Comparison of ENCODE assay signal across 8 mouse cellular contexts in the genomic region with DNA sequence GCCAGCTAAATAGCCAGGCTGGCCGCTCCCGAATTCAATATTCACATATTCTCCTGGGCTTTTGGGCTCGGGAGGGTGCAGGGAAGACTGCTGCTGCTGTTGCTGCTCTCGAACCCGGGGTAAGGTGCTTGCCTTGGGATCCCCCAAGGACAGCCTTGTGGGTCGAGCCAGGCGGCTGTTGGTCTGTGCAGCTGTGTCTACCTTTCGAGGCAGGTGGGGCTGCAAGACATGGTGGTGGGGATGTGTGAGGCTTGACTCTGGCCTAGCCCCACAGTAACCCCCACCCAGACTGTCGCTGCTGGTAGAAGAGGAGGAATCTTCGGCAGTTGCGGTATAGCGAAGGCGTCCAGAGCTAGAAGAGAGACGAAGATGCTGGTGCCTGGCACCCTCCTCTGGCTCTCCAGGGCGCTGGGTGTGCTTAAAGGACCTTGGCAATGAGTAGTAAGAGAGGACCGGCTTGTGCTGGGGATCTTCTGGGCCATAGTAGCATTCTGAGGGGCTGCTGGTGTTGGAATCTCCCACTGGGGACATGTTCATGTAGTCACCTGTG. TPM values are rescaled to one million over a fixed set of nuclear protein-coding genes. Genes with fewer than 3 reads are reported as not detected.
DNase-seq lines count a peak whose midpoint lies in the region; ATAC-seq and TF ChIP-seq lines count a peak whose summit lies in the region.
"Had no signal": no experiment of that assay in that cellular context is flagged by ENCODE, and none has a peak within 500 bp of the region (broad histone marks: within the 10 kb centered on the region; RNA-seq: fewer than 3 reads in every experiment).

No protein-coding gene starts in this region.

- no peaks in the 10 kb centered on the region for H3K9me3 ChIP-seq in lung, postnatal 0 days (ENCODE audit: low read length)
- H3K9me3 ChIP-seq in hindbrain, postnatal 0 days (ENCODE audit: low read length): no peaks in the 10 kb centered on the region
- no peaks in the 10 kb centered on the region for H3K9me3 ChIP-seq in midbrain, embryonic 15.5 days

- peak overlapping the region; percentile 61 for H3K4me3 ChIP-seq in lung, postnatal 0 days (ENCODE audit: low read depth, low read length)
- peak overlapping the region; percentile 82 for H3K4me3 ChIP-seq in gastrocnemius, adult 2 months
- peak overlapping the region; percentile 84 for H3K4me3 ChIP-seq in hindbrain, postnatal 0 days (ENCODE audit: low read length)
- peak overlapping the region; percentile 41 for H3K4me3 ChIP-seq in midbrain, embryonic 15.5 days

- TF ChIP-seq EP300 in lung, postnatal 0 days (IDR thresholded peaks at IDR 0.05): no peak

- peaks cover 25% of the 10 kb centered on the region; the same call in 1 of the 2 replicates for H3K4me1 ChIP-seq in lung, postnatal 0 days (ENCODE audit: insufficient read depth, low read depth, low read length)
- peaks cover 23% of the 10 kb centered on the region for H3K4me1 ChIP-seq in hindbrain, postnatal 0 days (ENCODE audit: insufficient read depth, low read length)
- peaks cover 67% of the 10 kb centered on the region for H3K4me1 ChIP-seq in midbrain, embryonic 15.5 days

- intact Hi-C loops in gastrocnemius, adult 2 months (cut with DNase I): loop anchor here (2.0 to 5.0 kb wide), 5 partner anchors 45 to 391 kb away; no protein-coding TSS in a partner anchor

- WGBS in lung, postnatal 0 days: 61% methylated on average over 16 of the region's 16 CpGs
- 86% methylated on average over 16 of the region's 16 CpGs for WGBS in hindbrain, postnatal 0 days
- WGBS in midbrain, embryonic 15.5 days: 89% methylated on average over 16 of the region's 16 CpGs

- peak overlapping the region; percentile 23; the same call in 1 of the 2 replicates for H3K9ac ChIP-seq in lung, postnatal 0 days (replicated peaks; ENCODE audit: low read depth)
- peak overlapping the region; percentile 52 for H3K9ac ChIP-seq in hindbrain, postnatal 0 days (replicated peaks; ENCODE audit: low read length)
- H3K9ac ChIP-seq in midbrain, embryonic 15.5 days: no peak overlapping the region

- no peak for TF ChIP-seq CTCF in lung, postnatal 0 days (IDR thresholded peaks at IDR 0.05)
- TF ChIP-seq CTCF in gastrocnemius, adult 2 months (IDR thresholded peaks at IDR 0.05): no peak
- no peak for TF ChIP-seq CTCF in hindbrain, postnatal 0 days (IDR thresholded peaks at IDR 0.05; ENCODE audit: low read depth)

- no peak for ATAC-seq in lung, postnatal 0 days
- no peak for ATAC-seq in hindbrain, postnatal 0 days
- no peak for ATAC-seq in midbrain, embryonic 15.5 days (replicated peaks)

- no peaks in the 10 kb centered on the region for H3K36me3 ChIP-seq in lung, postnatal 0 days (ENCODE audit: insufficient read depth, low read length)
- H3K36me3 ChIP-seq in hindbrain, postnatal 0 days (ENCODE audit: insufficient read depth, low read length): no peaks in the 10 kb centered on the region
- H3K36me3 ChIP-seq in midbrain, embryonic 15.5 days (replicated peaks): no peaks in the 10 kb centered on the region

- peak overlapping the region; percentile 89 for H3K4me2 ChIP-seq in lung, postnatal 0 days (replicated peaks; ENCODE audit: low read depth, low read length)
- peak overlapping the region; percentile 77 for H3K4me2 ChIP-seq in hindbrain, postnatal 0 days (ENCODE audit: low read depth, low read length)
- H3K4me2 ChIP-seq in midbrain, embryonic 15.5 days: peak overlapping the region; percentile 77

- no peak overlapping the region for H3K27ac ChIP-seq in lung, postnatal 0 days (ENCODE audit: low read length)
- peak overlapping the region; percentile 96 for H3K27ac ChIP-seq in gastrocnemius, adult 2 months
- peak overlapping the region; percentile 11; the same call in 1 of the 2 replicates for H3K27ac ChIP-seq in hindbrain, postnatal 0 days
- no peak overlapping the region for H3K27ac ChIP-seq in midbrain, embryonic 15.5 days

- H3K27me3 ChIP-seq in lung, postnatal 0 days (replicated peaks; ENCODE audit: insufficient read depth, low read length): no peaks in the 10 kb centered on the region
- no peaks in the 10 kb centered on the region for H3K27me3 ChIP-seq in hindbrain, postnatal 0 days (ENCODE audit: insufficient read depth, low read length)
- no peaks in the 10 kb centered on the region for H3K27me3 ChIP-seq in midbrain, embryonic 15.5 days (replicated peaks)

- no peak for DNase-seq in lung, postnatal 0 days (ENCODE audit: low spot score)
- DNase-seq in lung, postnatal 36 days: no peak
- peak; percentile 55 for DNase-seq in gastrocnemius, adult 2 months
- DNase-seq in hindbrain, postnatal 0 days (ENCODE audit: low spot score): no peak
- DNase-seq in retina, postnatal 1 day: no peak
- DNase-seq in urinary bladder, postnatal 10 days (ENCODE audit: low spot score): no peak

RNA-seq across cellular contexts. Expression of a gene that starts 3.4 kb away (rescaled TPM):
- 4.7 and 5.9 TPM in 2 replicates for polyA plus RNA-seq in lung, postnatal 0 days (2015; fragmentation: Nextera tagmentation; extraction: Ambion mirVana)
- 10 to 100 TPM; 73.9 to 90.0 TPM for total RNA-seq in gastrocnemius, adult 2 months (2021)
- 66.7 and 67.2 TPM in 2 replicates for total RNA-seq in hindbrain, postnatal 0 days (2014; rRNA removed)
- polyA plus RNA-seq in hindbrain, postnatal 0 days (2015; fragmentation: Nextera tagmentation; extraction: Ambion mirVana): 5.9 and 6.3 TPM in 2 replicates
- 7.5 and 8.2 TPM in 2 replicates for polyA plus RNA-seq in midbrain, embryonic 15.5 days (2015; fragmentation: Nextera tagmentation; extraction: Ambion mirVana)

RNA-seq across cellular contexts. Expression of a gene that starts 28.4 kb away (rescaled TPM):
- polyA plus RNA-seq in lung, postnatal 0 days (2015; fragmentation: Nextera tagmentation; extraction: Ambion mirVana): 7.8 and 8.1 TPM in 2 replicates
- 1 to 10 TPM; 8.4 to 8.5 TPM for total RNA-seq in gastrocnemius, adult 2 months (2021)
- 3.8 and 5.1 TPM in 2 replicates for total RNA-seq in hindbrain, postnatal 0 days (2014; rRNA removed)
- 2.7 and 3.2 TPM in 2 replicates for polyA plus RNA-seq in hindbrain, postnatal 0 days (2015; fragmentation: Nextera tagmentation; extraction: Ambion mirVana)
- 3.2 and 4.2 TPM in 2 replicates for polyA plus RNA-seq in midbrain, embryonic 15.5 days (2015; fragmentation: Nextera tagmentation; extraction: Ambion mirVana)

RNA-seq across cellular contexts. Expression of a gene that starts 54.9 kb away (rescaled TPM):
- polyA plus RNA-seq in lung, postnatal 0 days (2015; fragmentation: Nextera tagmentation; extraction: Ambion mirVana): 13.3 and 15.5 TPM in 2 replicates
- total RNA-seq in gastrocnemius, adult 2 months (2021): not detected
- total RNA-seq in hindbrain, postnatal 0 days (2014; rRNA removed): not detected in 2 replicates
- polyA plus RNA-seq in hindbrain, postnatal 0 days (2015; fragmentation: Nextera tagmentation; extraction: Ambion mirVana): 17.5 and 17.7 TPM in 2 replicates
- 22.1 and 26.4 TPM in 2 replicates for polyA plus RNA-seq in midbrain, embryonic 15.5 days (2015; fragmentation: Nextera tagmentation; extraction: Ambion mirVana)
- polyA plus RNA-seq: spleen, adult 2 months had no signal

Comparison
In these comparisons a context has a peak if more than half of its experiments do, and no peak if none do; other contexts are left out.
1. H3K27ac ChIP-seq: peak in gastrocnemius, adult 2 months (single experiment) and hindbrain, postnatal 0 days (single experiment); none in lung, postnatal 0 days (single experiment) and midbrain, embryonic 15.5 days (single experiment).
2. Peak in every context shown above with its lines, with median percentiles within 50 percentile points of each other: H3K4me2 ChIP-seq and H3K4me3 ChIP-seq.